Mouse (Mus musculus): ENCODE measurements at regions not wholly inside any gene's neighbourhood (a gene's known extent, or its start where the extent isn't known, plus 50 kb on each side); places are given as distances from the start of the nearest gene placed in this dataset.

DNA sequence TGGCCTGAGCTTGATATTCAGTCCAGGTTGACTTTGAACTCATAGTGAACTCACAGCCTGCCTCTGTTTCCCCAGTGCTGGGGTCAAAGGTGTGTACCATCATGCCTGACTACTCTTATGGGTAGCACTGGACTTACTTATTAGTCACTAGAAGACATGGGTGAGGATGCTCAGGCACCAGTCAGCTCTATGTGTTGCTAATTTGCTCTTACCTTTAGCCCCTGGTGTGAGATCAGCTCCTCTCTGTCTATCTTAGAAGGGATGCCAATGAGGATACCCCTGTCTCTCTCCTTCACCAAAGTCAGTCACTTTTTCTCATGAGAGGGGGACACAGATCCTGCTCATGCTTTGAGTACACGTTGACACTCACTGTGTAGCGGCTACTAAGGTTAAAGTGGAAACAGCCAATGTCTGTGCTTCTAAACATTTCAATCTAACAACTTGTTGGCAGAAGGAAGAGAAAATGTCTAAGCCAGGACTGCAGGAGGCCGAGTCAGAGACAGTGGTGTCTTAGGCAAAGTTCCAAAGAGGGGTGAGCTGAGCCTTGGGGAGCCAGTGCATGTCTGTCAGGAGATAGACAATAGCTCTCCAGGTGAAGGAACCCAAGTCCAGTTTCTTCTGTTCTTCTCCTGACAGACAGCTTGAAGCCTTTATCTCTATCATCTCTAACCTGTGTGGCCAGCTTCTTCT, 78.2 kb upstream of the Mkln1 start:
- TF ChIP-seq POLR2A (IDR thresholded peaks at IDR 0.05; ENCODE audit: low read depth, low read length) (no peak), CTCF (IDR thresholded peaks at IDR 0.05; ENCODE audit: borderline replicate concordance, insufficient read depth, low read length) (no peak)
